Mouse (Mus musculus) 416B (cell line): Measurements from ENCODE around the gene Dzip1.

Experiments used
- DNase-seq: peaks from one replicate; pipeline ENCODE4 v3.0.0; 2011; ENCODE audit warnings: low read depth

Gene Dzip1

GRCm38 (mm10) chr14:118868102-118868724 lies 57.0 kb downstream of the Dzip1 start:
- no peak for DNase-seq

- no peak for DNase-seq
Observed at GRCm38 (mm10) chr14:118867366-118867765, 57.9 kb downstream of the Dzip1 start.

GRCm38 (mm10) chr14:118866014-118866811 lies 59.0 kb downstream of the Dzip1 start:
- no peak for DNase-seq

GRCm38 (mm10) chr14:118864905-118865304 lies 60.4 kb downstream of the Dzip1 start:
- no peak for DNase-seq

- DNase-seq = no peak
Observed at GRCm38 (mm10) chr14:118862253-118862652, 63.0 kb downstream of the Dzip1 start.

GRCm38 (mm10) chr14:118858318-118858717 lies 66.9 kb downstream of the Dzip1 start:
- no peak for DNase-seq

GRCm38 (mm10) chr14:118856563-118856962 lies 68.7 kb downstream of the Dzip1 start:
- no peak for DNase-seq

- DNase-seq = no peak
Observed at GRCm38 (mm10) chr14:118855141-118855800, 70.0 kb downstream of the Dzip1 start.

GRCm38 (mm10) chr14:118854371-118855114 lies 70.7 kb downstream of the Dzip1 start:
- no peak for DNase-seq

- DNase-seq = no peak
Observed at GRCm38 (mm10) chr14:118851496-118852107, 73.7 kb downstream of the Dzip1 start.

- no peak for DNase-seq
Observed at GRCm38 (mm10) chr14:118850696-118851035, 74.6 kb downstream of the Dzip1 start.

- DNase-seq = no peak
Observed at GRCm38 (mm10) chr14:118850011-118850695, 75.1 kb downstream of the Dzip1 start.

- DNase-seq = no peak
Observed at GRCm38 (mm10) chr14:118848171-118848570, 77.1 kb downstream of the Dzip1 start.

- no peak for DNase-seq
Observed at GRCm38 (mm10) chr14:118846834-118847233, 78.4 kb downstream of the Dzip1 start.

GRCm38 (mm10) chr14:118842353-118842752 lies 82.9 kb downstream of the Dzip1 start:
- no peak for DNase-seq

- DNase-seq = no peak
Observed at GRCm38 (mm10) chr14:118840027-118840426, 85.2 kb downstream of the Dzip1 start.

- no peak for DNase-seq
Observed at GRCm38 (mm10) chr14:118839416-118839815, 85.8 kb downstream of the Dzip1 start.

GRCm38 (mm10) chr14:118838556-118839120 lies 86.6 kb downstream of the Dzip1 start:
- no peak for DNase-seq

- no peak for DNase-seq
Observed at GRCm38 (mm10) chr14:118836754-118837153, 88.5 kb downstream of the Dzip1 start.

- DNase-seq = no peak
Observed at GRCm38 (mm10) chr14:118836145-118836544, 89.1 kb downstream of the Dzip1 start.

- peak; percentile 40 for DNase-seq
Observed at GRCm38 (mm10) chr14:118834313-118834712, 90.9 kb downstream of the Dzip1 start.
